Mouse (Mus musculus) neural tube, embryonic 11.5 days (tissue): ENCODE results near the gene Gm266. TPM values are rescaled to one million over a fixed set of nuclear protein-coding genes. Genes with fewer than 3 reads are reported as not detected.
A peak's percentile ranks its signal among the peaks of the same experiment; 100 is the strongest.

Experiments used
- ATAC-seq: fragments of 200-750 bp; cut with Nextera tagmentation; 2 replicates; pipeline ENCODE4 v1.8.0; 2017; ENCODE audit warnings: moderate number of reproducible peaks, mild to moderate bottlenecking, moderate TSS enrichment, moderate library complexity; ENCODE audit not compliant: insufficient read depth, low FRiP score, low TSS enrichment
- DNase-seq: peaks from one replicate; pipeline ENCODE4 v3.0.0-alpha.2; 2015; ENCODE audit warnings: low spot score
- H3K27ac ChIP-seq: fragments of 300-500 bp; sonication (generic); 2 replicates; pipeline ENCODE4 v1.5.1; 2014; ENCODE audit warnings: low read depth, mild to moderate bottlenecking, low read length
- H3K27me3 ChIP-seq: fragments of 300-500 bp; sonication (generic); 2 replicates; pipeline ENCODE4 v1.6.1; 2014; ENCODE audit warnings: mild to moderate bottlenecking, low read length, mixed read lengths; ENCODE audit not compliant: control insufficient read depth, insufficient read depth
- H3K36me3 ChIP-seq: fragments of 300-500 bp; sonication (generic); 2 replicates; pipeline ENCODE4 v1.6.1; 2014; ENCODE audit warnings: mild to moderate bottlenecking, low read length, moderate library complexity, mixed read lengths; ENCODE audit not compliant: control insufficient read depth, insufficient read depth
- H3K4me1 ChIP-seq: fragments of 300-500 bp; sonication (generic); 2 replicates; pipeline ENCODE4 v1.6.1; 2014; ENCODE audit warnings: low read length, mixed read lengths; ENCODE audit not compliant: control insufficient read depth, insufficient read depth
- H3K4me2 ChIP-seq: fragments of 300-500 bp; sonication (generic); 2 replicates; pipeline ENCODE4 v1.6.1; 2014; ENCODE audit warnings: low read depth, mild to moderate bottlenecking, moderate library complexity
- H3K4me3 ChIP-seq: fragments of 300-500 bp; sonication (generic); 2 replicates; pipeline ENCODE4 v1.5.1; 2014; ENCODE audit warnings: low read depth, low read length
- H3K9ac ChIP-seq: fragments of 300-500 bp; sonication (generic); 2 replicates; pipeline ENCODE4 v1.6.1; 2014; ENCODE audit warnings: mild to moderate bottlenecking, low read length
- H3K9me3 ChIP-seq: fragments of 300-500 bp; sonication (generic); 2 replicates; pipeline ENCODE4 v1.6.1; 2016; ENCODE audit warnings: low read length; ENCODE audit not compliant: control insufficient read depth
- WGBS: fragments of 180-500 bp; shearing (Covaris S2); extraction: QIAGEN DNeasy Blood & Tissue Kit; methylation state at CpG from one replicate; pipeline ENCODE4 v1.1.7; 2014; 5-methylcytosine and 5-hydroxymethylcytosine counted together
- polyA plus RNA-seq: library from polyadenylated mRNA; unstranded; fragments of >200 nt; fragmentation: Nextera tagmentation; extraction: Ambion mirVana; gene quantifications from 2 replicates; pipeline ENCODE4 v1.2.1, GENCODE M21; 2014

The Gm266 gene
- polyA plus RNA-seq, 1 experiment from 2014 or later = 5.3 TPM

GRCm38 (mm10) chr12:111494931-111495330, 9.3 kb upstream of the Gm266 start:
- ATAC-seq (no peak), DNase-seq (no peak)
- no peaks in the 10 kb centered on the region for H3K9me3 ChIP-seq
- H3K4me1 ChIP-seq = no peaks in the 10 kb centered on the region
- no peak overlapping the region for H3K9ac ChIP-seq
- H3K36me3 ChIP-seq = no peaks in the 10 kb centered on the region
- no peak overlapping the region for H3K4me2 ChIP-seq
- H3K4me3 ChIP-seq = no peak overlapping the region
- H3K27ac ChIP-seq = no peak overlapping the region
- no peaks in the 10 kb centered on the region for H3K27me3 ChIP-seq
- 77% methylated on average over 4 of the region's 4 CpGs for WGBS

- Histone ChIP-seq H3K4me3 (no peak overlapping the region), H3K4me1 (peaks cover 5% of the 10 kb centered on the region; the same call in 1 of the 2 replicates), H3K36me3 (no peaks in the 10 kb centered on the region), H3K9ac (no peak overlapping the region), H3K9me3 (no peaks in the 10 kb centered on the region), H3K27me3 (peaks cover 28% of the 10 kb centered on the region), H3K4me2 (no peak overlapping the region), H3K27ac (no peak overlapping the region)
- ATAC-seq (no peak), DNase-seq (no peak)
- WGBS = 65% methylated on average over 11 of the region's 11 CpGs
Measured at GRCm38 (mm10) chr12:111489261-111489865, 3.7 kb upstream of the Gm266 start.

GRCm38 (mm10) chr12:111486455-111486854, 832 bp upstream of the Gm266 start:
- Histone ChIP-seq H3K9me3 (no peaks in the 10 kb centered on the region), H3K36me3 (no peaks in the 10 kb centered on the region), H3K4me1 (peaks cover 5% of the 10 kb centered on the region; the same call in 1 of the 2 replicates), H3K27ac (no peak overlapping the region), H3K27me3 (peaks cover 33% of the 10 kb centered on the region), H3K9ac (no peak overlapping the region), H3K4me2 (peak overlapping the region; percentile 74), H3K4me3 (no peak overlapping the region)
- DNase-seq = peak; percentile 37
- ATAC-seq = no peak
- WGBS = 2% methylated on average over 12 of the region's 12 CpGs

- H3K4me2 ChIP-seq = peak overlapping the region; percentile 74
- peaks cover 33% of the 10 kb centered on the region for H3K27me3 ChIP-seq
- under 1% methylated on average over 63 of the region's 63 CpGs for WGBS
- DNase-seq (peak; percentile 35), ATAC-seq (no peak)
- peaks cover 5% of the 10 kb centered on the region; the same call in 1 of the 2 replicates for H3K4me1 ChIP-seq
- peak overlapping the region; percentile 48 for H3K9ac ChIP-seq
- peak overlapping the region; percentile 37 for H3K4me3 ChIP-seq
- no peak overlapping the region for H3K27ac ChIP-seq
- no peaks in the 10 kb centered on the region for H3K36me3 ChIP-seq
- no peaks in the 10 kb centered on the region for H3K9me3 ChIP-seq
Measured at GRCm38 (mm10) chr12:111485046-111485651, 474 bp downstream of the Gm266 start.

GRCm38 (mm10) chr12:111479917-111480316, 5.7 kb downstream of the Gm266 start:
- no peaks in the 10 kb centered on the region for H3K4me1 ChIP-seq
- H3K9ac ChIP-seq = no peak overlapping the region
- H3K36me3 ChIP-seq = no peaks in the 10 kb centered on the region
- no peak overlapping the region for H3K27ac ChIP-seq
- ATAC-seq (no peak), DNase-seq (no peak)
- H3K4me2 ChIP-seq = no peak overlapping the region
- no peaks in the 10 kb centered on the region for H3K9me3 ChIP-seq
- WGBS = 66% methylated on average over 2 of the region's 2 CpGs
- no peak overlapping the region for H3K4me3 ChIP-seq
- H3K27me3 ChIP-seq = peaks cover 11% of the 10 kb centered on the region

GRCm38 (mm10) chr12:111478924-111479323, 6.7 kb downstream of the Gm266 start:
- DNase-seq = no peak
- no peak for ATAC-seq
- 66% methylated on average over 5 of the region's 5 CpGs for WGBS
- Histone ChIP-seq H3K4me2 (no peak overlapping the region), H3K27ac (no peak overlapping the region), H3K36me3 (no peaks in the 10 kb centered on the region), H3K9me3 (no peaks in the 10 kb centered on the region), H3K4me3 (no peak overlapping the region), H3K27me3 (peaks cover under 1% of the 10 kb centered on the region), H3K9ac (no peak overlapping the region), H3K4me1 (no peaks in the 10 kb centered on the region)

- ATAC-seq = no peak
- Histone ChIP-seq H3K4me3 (no peak overlapping the region), H3K27ac (no peak overlapping the region), H3K9me3 (no peaks in the 10 kb centered on the region), H3K4me2 (no peak overlapping the region), H3K27me3 (no peaks in the 10 kb centered on the region), H3K4me1 (no peaks in the 10 kb centered on the region), H3K36me3 (no peaks in the 10 kb centered on the region), H3K9ac (no peak overlapping the region)
- DNase-seq = no peak
- WGBS = 62% methylated on average over 8 of the region's 8 CpGs
Measured at GRCm38 (mm10) chr12:111474893-111475643, 10.6 kb downstream of the Gm266 start.

- DNase-seq (no peak), ATAC-seq (no peak)
- Histone ChIP-seq H3K4me2 (no peak overlapping the region), H3K27me3 (no peaks in the 10 kb centered on the region), H3K27ac (no peak overlapping the region), H3K36me3 (no peaks in the 10 kb centered on the region), H3K9me3 (no peaks in the 10 kb centered on the region), H3K4me1 (no peaks in the 10 kb centered on the region), H3K4me3 (no peak overlapping the region), H3K9ac (no peak overlapping the region)
- 97% methylated on average over 3 of the region's 3 CpGs for WGBS
Measured at GRCm38 (mm10) chr12:111474384-111474783, 11.2 kb downstream of the Gm266 start.
